Mouse (Mus musculus) heart, adult 18-20 months (tissue): ENCODE measurements around the gene Gli2. TPM values are rescaled to one million over a fixed set of nuclear protein-coding genes. Genes with fewer than 3 reads are reported as not detected.

Experiments used
- DNase-seq, 2 experiments: peaks; one replicate each; pipeline ENCODE4 v3.0.0; 2021 to 2022; ENCODE audit warnings: mixed read lengths in 1 of 2
- total RNA-seq, 2 experiments: library from RNA; stranded (reverse); gene quantifications; 2 replicates each; pipeline ENCODE4 v1.2.3; 2021

The Gli2 gene
- total RNA-seq, 2 experiments from 2014 or later: 1.0 to 1.2 TPM

- no peak for DNase-seq
Measured at GRCm38 (mm10) chr1:118901868-118902586, 151.4 kb downstream of the Gli2 start.

GRCm38 (mm10) chr1:118898351-118898750 lies 155.1 kb downstream of the Gli2 start:
- no peak for DNase-seq

- peak; percentile 39 to 49 for DNase-seq
Measured at GRCm38 (mm10) chr1:118895026-118895762, 158.2 kb downstream of the Gli2 start.

- DNase-seq: no peak
Measured at GRCm38 (mm10) chr1:118891395-118891794, 162.0 kb downstream of the Gli2 start.

GRCm38 (mm10) chr1:118890125-118890875 lies 163.1 kb downstream of the Gli2 start:
- DNase-seq: no peak

- DNase-seq: peak; percentile 33 to 43
Measured at GRCm38 (mm10) chr1:118880781-118881247, 172.6 kb downstream of the Gli2 start.

GRCm38 (mm10) chr1:118878291-118878690 lies 175.1 kb downstream of the Gli2 start:
- peak; percentile 42 to 61 for DNase-seq

- no peak for DNase-seq
Measured at GRCm38 (mm10) chr1:118875227-118875626, 178.2 kb downstream of the Gli2 start.

GRCm38 (mm10) chr1:118873559-118873958 lies 179.9 kb downstream of the Gli2 start:
- DNase-seq: peak; percentile 8 to 22

- DNase-seq: no peak
Measured at GRCm38 (mm10) chr1:118864735-118865134, 188.7 kb downstream of the Gli2 start.

- DNase-seq: no peak
Measured at GRCm38 (mm10) chr1:118864031-118864430, 189.4 kb downstream of the Gli2 start.

- DNase-seq: no peak
Measured at GRCm38 (mm10) chr1:118858101-118858500, 195.3 kb downstream of the Gli2 start.

- no peak for DNase-seq
Measured at GRCm38 (mm10) chr1:118830658-118831057, 222.8 kb downstream of the Gli2 start.

- no peak for DNase-seq
Measured at GRCm38 (mm10) chr1:118826614-118827013, 226.8 kb downstream of the Gli2 start.

GRCm38 (mm10) chr1:118825467-118826219 lies 227.8 kb downstream of the Gli2 start:
- peak; percentile 14 to 19 for DNase-seq

GRCm38 (mm10) chr1:118825035-118825434 lies 228.4 kb downstream of the Gli2 start:
- no peak for DNase-seq

- no peak for DNase-seq
Measured at GRCm38 (mm10) chr1:118822258-118822657, 231.2 kb downstream of the Gli2 start.

- DNase-seq: no peak
Measured at GRCm38 (mm10) chr1:118815015-118815414, 238.4 kb downstream of the Gli2 start.

GRCm38 (mm10) chr1:118810336-118810735 lies 243.1 kb downstream of the Gli2 start:
- DNase-seq: no peak

- DNase-seq: no peak
Measured at GRCm38 (mm10) chr1:118806727-118807126, 246.7 kb downstream of the Gli2 start.

- no peak for DNase-seq
Measured at GRCm38 (mm10) chr1:118802166-118802565, 251.3 kb downstream of the Gli2 start.
